Mouse (Mus musculus) forebrain, embryonic 11.5 days (tissue): ENCODE measurements at regions not wholly inside any gene's neighbourhood (a gene's known extent, or its start where the extent isn't known, plus 50 kb on each side); places are given as distances from the start of the nearest gene placed in this dataset.

Experiments
- ATAC-seq: fragments of 200-750 bp; cut with Nextera tagmentation; replicated peaks from 2 replicates; pipeline ENCODE4 v1.8.0; 2017; ENCODE audit warnings: moderate TSS enrichment; ENCODE audit not compliant: low FRiP score
- DNase-seq: peaks from one replicate; pipeline ENCODE4 v3.0.0-alpha.2; 2017; ENCODE audit warnings: low spot score
- H3K27ac ChIP-seq: fragments of 300-500 bp; sonication (generic); 2 replicates; pipeline ENCODE4 v1.5.1; 2014; ENCODE audit warnings: low read depth, low read length
- H3K27me3 ChIP-seq: fragments of 300-500 bp; sonication (generic); 2 replicates; pipeline ENCODE4 v1.6.1; 2014; ENCODE audit warnings: mild to moderate bottlenecking, low read length, mixed read lengths; ENCODE audit not compliant: control insufficient read depth, insufficient read depth
- H3K36me3 ChIP-seq: fragments of 300-500 bp; sonication (generic); 2 replicates; pipeline ENCODE4 v1.6.1; 2014; ENCODE audit warnings: mild to moderate bottlenecking, low read length, moderate library complexity, mixed read lengths; ENCODE audit not compliant: control insufficient read depth, insufficient read depth
- H3K4me1 ChIP-seq: fragments of 300-500 bp; sonication (generic); replicated peaks from 2 replicates; pipeline ENCODE4 v1.6.1; 2014; ENCODE audit warnings: low read length, mixed read lengths; ENCODE audit not compliant: control insufficient read depth, insufficient read depth
- H3K4me2 ChIP-seq: fragments of 300-500 bp; sonication (generic); 2 replicates; pipeline ENCODE4 v1.6.1; 2014; ENCODE audit warnings: low read depth, mild to moderate bottlenecking, low read length, moderate library complexity, mixed read lengths; ENCODE audit not compliant: severe bottlenecking
- H3K4me3 ChIP-seq: fragments of 300-500 bp; sonication (generic); 2 replicates; pipeline ENCODE4 v1.5.1; 2014; ENCODE audit warnings: low read depth, low read length
- H3K9ac ChIP-seq: fragments of 300-500 bp; sonication (generic); 2 replicates; pipeline ENCODE4 v1.6.1; 2014; ENCODE audit warnings: low read length
- H3K9me3 ChIP-seq: fragments of 300-500 bp; sonication (generic); 2 replicates; pipeline ENCODE4 v1.6.1; 2016; ENCODE audit warnings: low read length, mixed read lengths; ENCODE audit not compliant: control insufficient read depth
- WGBS: fragments of 180-500 bp; shearing (Covaris S2); extraction: QIAGEN DNeasy Blood & Tissue Kit; methylation state at CpG from one replicate; pipeline ENCODE4 v1.1.7; 2014; 5-methylcytosine and 5-hydroxymethylcytosine counted together

DNA sequence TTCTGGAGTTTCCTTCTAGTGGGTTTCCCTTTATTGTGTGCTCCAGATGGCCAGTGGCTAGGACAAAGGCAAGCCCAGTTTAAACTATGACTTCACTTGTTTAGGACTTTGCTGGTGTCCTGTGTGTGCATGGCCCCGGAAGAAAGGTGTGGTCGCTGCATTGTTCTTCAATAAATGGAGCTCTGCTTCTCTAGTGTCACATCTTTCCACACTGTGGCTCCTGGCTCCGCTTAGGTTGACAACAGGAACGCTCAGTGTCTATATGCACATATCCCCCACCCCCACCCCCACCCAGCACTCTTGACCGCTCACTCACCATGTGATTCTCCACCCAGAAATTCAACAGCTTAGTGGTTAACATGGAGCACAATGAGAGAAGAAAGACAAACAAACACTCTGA lies 87.2 kb upstream of the Plcb4 start:
- no peak overlapping the region for H3K4me2 ChIP-seq
- H3K27ac ChIP-seq, result no peak overlapping the region
- ATAC-seq (no peak), DNase-seq (no peak)
- no peaks in the 10 kb centered on the region for H3K9me3 ChIP-seq
- H3K27me3 ChIP-seq, result no peaks in the 10 kb centered on the region
- H3K4me1 ChIP-seq, result no peaks in the 10 kb centered on the region
- H3K9ac ChIP-seq, result no peak overlapping the region
- no peaks in the 10 kb centered on the region for H3K36me3 ChIP-seq
- H3K4me3 ChIP-seq, result no peak overlapping the region
- WGBS, result 61% methylated on average over 5 of the region's 5 CpGs

DNA sequence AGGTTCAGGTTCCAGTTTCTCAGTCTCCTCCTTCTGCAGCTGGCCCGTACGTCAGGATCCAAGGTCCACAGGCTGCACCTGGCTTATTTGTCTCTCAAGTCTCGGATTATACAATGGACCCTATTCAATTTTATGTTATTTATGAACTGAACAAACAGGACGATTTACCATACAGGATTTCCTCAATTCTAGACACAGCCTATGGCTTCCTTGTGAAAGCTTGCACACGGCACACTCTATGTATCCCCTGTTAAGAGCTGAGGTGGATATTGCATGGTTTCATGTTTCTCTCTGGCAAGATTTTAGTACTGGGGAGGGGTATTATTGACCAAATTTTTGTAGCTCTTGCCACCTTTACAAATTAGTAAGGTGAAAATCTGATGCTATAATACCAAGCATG lies 81.6 kb upstream of the Plcb4 start:
- no peak overlapping the region for H3K27ac ChIP-seq
- no peak overlapping the region for H3K9ac ChIP-seq
- no peaks in the 10 kb centered on the region for H3K4me1 ChIP-seq
- no peaks in the 10 kb centered on the region for H3K27me3 ChIP-seq
- no peak overlapping the region for H3K4me3 ChIP-seq
- no peak overlapping the region for H3K4me2 ChIP-seq
- DNase-seq (no peak), ATAC-seq (no peak)
- 87% methylated on average over 5 of the region's 5 CpGs for WGBS
- no peaks in the 10 kb centered on the region for H3K9me3 ChIP-seq
- H3K36me3 ChIP-seq, result no peaks in the 10 kb centered on the region

DNA sequence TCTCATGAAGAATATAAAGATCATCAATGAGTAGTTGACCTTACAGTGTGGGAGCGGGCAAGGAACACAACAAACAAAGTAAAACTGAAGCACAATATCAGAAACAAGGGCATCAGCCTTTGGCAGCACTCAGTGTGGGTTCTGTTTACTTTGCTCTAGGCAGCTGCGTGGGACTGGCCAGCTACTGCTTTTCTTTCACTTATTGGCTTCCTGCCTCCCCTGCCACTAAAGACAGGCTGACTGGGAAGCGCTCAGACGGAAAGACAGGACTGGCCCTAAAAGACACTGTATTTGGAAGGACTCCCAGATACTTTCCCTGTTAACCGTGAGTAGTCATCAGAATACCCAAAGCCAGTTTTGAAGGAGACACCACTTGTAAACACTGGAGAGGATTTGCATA lies 80.7 kb upstream of the Plcb4 start:
- H3K9me3 ChIP-seq, result no peaks in the 10 kb centered on the region
- no peak for DNase-seq
- no peak overlapping the region for H3K9ac ChIP-seq
- WGBS, result 68% methylated on average over 5 of the region's 5 CpGs
- no peak overlapping the region for H3K4me2 ChIP-seq
- no peaks in the 10 kb centered on the region for H3K27me3 ChIP-seq
- no peak overlapping the region for H3K4me3 ChIP-seq
- H3K4me1 ChIP-seq, result no peaks in the 10 kb centered on the region
- no peaks in the 10 kb centered on the region for H3K36me3 ChIP-seq
- no peak for ATAC-seq
- H3K27ac ChIP-seq, result no peak overlapping the region

DNA sequence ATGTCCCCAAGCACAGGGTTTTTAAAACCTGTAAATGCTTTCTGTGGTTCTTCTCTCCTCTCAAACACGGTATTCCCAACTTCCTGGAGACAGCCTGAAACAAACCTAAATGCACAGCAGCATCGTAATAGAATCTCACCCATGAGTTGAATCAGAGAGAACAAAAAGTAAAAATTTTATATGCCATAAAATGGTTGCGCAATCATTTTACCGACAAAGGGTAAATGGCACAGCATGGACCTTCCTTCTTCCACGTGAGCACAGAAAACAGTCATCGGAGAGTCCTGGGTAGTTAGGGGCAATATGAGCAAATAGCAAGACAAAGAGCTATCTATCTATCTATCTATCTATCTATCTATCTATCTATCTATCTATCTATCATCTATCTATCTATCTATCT lies 79.3 kb upstream of the Plcb4 start:
- H3K36me3 ChIP-seq, result no peaks in the 10 kb centered on the region
- WGBS, result 94% methylated on average over 6 of the region's 6 CpGs
- H3K9me3 ChIP-seq, result no peaks in the 10 kb centered on the region
- H3K27me3 ChIP-seq, result no peaks in the 10 kb centered on the region
- no peak overlapping the region for H3K4me2 ChIP-seq
- no peak overlapping the region for H3K9ac ChIP-seq
- H3K4me1 ChIP-seq, result no peaks in the 10 kb centered on the region
- DNase-seq (no peak), ATAC-seq (no peak)
- no peak overlapping the region for H3K27ac ChIP-seq
- no peak overlapping the region for H3K4me3 ChIP-seq

DNA sequence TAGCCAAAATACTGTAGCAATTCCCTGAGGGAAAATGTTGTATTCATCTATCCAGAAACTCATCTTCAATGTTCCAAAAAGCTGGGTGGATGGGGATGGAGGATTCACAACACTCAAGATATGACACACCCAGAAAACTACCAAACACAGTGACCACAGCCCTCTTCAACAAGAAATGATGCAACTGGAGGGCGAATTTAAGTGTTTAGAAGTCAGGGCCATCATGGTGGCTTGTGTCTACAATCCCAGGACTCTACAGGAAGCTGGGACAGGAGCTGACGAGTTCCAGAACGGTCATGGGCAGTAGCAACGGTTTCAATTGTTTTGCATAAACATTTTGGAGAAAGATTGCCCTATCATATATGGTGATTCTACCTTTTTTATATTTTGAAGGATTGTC lies 78.8 kb upstream of the Plcb4 start:
- WGBS, result 86% methylated on average over 4 of the region's 4 CpGs
- Histone ChIP-seq H3K4me2 (no peak overlapping the region), H3K9ac (no peak overlapping the region), H3K4me3 (no peak overlapping the region), H3K27ac (no peak overlapping the region), H3K4me1 (no peaks in the 10 kb centered on the region), H3K36me3 (no peaks in the 10 kb centered on the region), H3K27me3 (no peaks in the 10 kb centered on the region), H3K9me3 (no peaks in the 10 kb centered on the region)
- ATAC-seq (no peak), DNase-seq (no peak)

GRCm38 (mm10) chr2:135582341-135582740 lies 76.5 kb upstream of the Plcb4 start:
- WGBS, result 22% methylated on average over 8 of the region's 8 CpGs
- Histone ChIP-seq H3K27me3 (no peaks in the 10 kb centered on the region), H3K4me3 (no peak overlapping the region), H3K4me1 (no peaks in the 10 kb centered on the region), H3K27ac (no peak overlapping the region), H3K4me2 (no peak overlapping the region), H3K9me3 (no peaks in the 10 kb centered on the region), H3K36me3 (no peaks in the 10 kb centered on the region), H3K9ac (no peak overlapping the region)
- ATAC-seq (peak; percentile 43; the same call in 1 of the 2 replicates), DNase-seq (no peak)

DNA sequence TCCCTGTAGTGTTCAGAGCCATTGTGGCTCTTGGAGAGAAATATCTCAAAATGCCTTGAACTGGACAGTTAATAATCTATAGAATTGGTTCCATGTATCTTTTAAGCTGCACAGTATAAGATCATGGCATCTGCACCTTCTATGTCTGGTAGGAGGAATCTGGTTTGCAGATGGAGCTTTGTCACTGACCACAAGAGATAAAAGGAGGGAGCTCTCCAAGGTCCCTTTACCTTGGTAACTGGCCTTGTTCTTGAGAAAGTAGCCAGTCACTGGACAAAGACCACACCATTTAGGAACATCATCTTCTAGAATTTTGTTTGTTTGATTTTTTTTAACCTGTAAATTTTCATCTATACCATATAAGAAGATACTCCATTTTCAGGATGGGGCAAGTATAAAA lies 52.5 kb upstream of the Plcb4 start:
- H3K4me2 ChIP-seq, result no peak overlapping the region
- ATAC-seq, result no peak
- DNase-seq, result no peak
- H3K27me3 ChIP-seq, result no peaks in the 10 kb centered on the region
- no peak overlapping the region for H3K27ac ChIP-seq
- H3K36me3 ChIP-seq, result no peaks in the 10 kb centered on the region
- no peaks in the 10 kb centered on the region for H3K4me1 ChIP-seq
- no peak overlapping the region for H3K4me3 ChIP-seq
- H3K9me3 ChIP-seq, result no peaks in the 10 kb centered on the region
- H3K9ac ChIP-seq, result no peak overlapping the region
